Mouse (Mus musculus) monocyte, adult 2 months (primary cell): Measurements from ENCODE around the gene Olfr221.

Source experiments
- DNase-seq, 2 experiments: peaks; one replicate each; pipeline ENCODE4 v3.0.0; 2022; ENCODE audit warnings: low spot score in 2 of 2, low read depth in 1 of 2

The Olfr221 gene

DNA sequence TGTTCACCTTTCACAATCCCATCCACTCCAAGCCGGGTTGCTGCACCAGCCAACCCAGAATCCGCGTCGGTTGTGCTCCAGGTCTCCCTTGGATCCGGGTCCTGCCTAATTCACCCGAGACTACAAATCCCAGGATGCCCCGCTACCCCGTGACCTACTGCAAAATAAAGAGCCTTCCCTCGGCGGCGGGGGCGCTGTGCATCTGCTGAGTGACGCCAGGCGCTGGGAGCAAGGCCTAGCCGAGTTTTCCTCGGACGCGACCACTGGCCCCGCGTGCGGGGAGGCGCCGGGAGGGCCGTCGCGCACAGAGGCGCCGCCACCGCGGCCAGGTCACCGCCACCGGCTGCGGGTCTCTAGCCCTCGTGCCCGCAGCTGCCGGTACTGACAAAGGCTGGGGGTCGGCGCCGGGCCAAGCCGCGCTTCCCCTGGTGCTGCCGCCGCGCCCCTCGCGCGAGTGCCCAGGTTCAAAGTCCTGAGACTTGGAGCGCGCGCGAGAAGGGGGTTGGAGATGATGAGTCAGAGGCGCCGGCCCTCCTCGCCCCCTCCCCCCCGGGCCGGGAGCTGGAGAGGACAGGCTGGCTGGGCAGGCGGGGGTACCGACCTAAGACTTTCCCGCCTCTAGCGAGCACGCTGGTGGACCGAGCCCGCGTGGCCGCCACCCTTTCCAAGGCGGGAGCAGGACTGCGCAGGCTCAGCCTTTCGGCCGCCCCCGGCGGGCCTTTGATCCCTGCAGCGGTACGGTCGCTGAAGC is 22.5 kb downstream of the Olfr221 start:
- DNase-seq = peak; percentile 93 to 95

DNA sequence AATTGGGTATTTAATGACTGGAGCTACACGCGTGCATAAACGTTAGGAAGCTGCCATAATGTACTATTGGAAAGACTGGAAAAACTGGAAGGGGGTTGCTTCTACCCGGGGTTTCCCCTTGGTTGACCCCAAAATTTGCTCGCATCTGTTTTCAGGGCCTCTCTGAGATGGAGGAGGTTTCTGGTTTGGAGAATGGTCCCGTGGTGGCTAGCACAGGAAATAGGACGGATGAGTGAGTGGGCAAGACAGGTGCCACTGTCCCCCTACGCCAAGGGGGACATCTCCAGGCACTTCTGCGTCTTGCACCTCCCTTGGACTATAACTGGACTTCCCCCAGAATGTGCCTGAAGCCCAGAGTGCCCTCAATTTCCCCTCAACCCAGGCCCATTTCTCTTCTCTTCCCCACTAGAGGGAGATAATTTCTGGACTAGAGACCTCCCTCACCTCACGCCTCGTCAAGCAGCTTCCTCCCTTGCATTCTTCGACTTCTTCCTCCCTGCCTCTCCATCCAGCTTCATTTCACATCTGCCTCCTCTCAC is 23.1 kb downstream of the Olfr221 start:
- no peak for DNase-seq

DNA sequence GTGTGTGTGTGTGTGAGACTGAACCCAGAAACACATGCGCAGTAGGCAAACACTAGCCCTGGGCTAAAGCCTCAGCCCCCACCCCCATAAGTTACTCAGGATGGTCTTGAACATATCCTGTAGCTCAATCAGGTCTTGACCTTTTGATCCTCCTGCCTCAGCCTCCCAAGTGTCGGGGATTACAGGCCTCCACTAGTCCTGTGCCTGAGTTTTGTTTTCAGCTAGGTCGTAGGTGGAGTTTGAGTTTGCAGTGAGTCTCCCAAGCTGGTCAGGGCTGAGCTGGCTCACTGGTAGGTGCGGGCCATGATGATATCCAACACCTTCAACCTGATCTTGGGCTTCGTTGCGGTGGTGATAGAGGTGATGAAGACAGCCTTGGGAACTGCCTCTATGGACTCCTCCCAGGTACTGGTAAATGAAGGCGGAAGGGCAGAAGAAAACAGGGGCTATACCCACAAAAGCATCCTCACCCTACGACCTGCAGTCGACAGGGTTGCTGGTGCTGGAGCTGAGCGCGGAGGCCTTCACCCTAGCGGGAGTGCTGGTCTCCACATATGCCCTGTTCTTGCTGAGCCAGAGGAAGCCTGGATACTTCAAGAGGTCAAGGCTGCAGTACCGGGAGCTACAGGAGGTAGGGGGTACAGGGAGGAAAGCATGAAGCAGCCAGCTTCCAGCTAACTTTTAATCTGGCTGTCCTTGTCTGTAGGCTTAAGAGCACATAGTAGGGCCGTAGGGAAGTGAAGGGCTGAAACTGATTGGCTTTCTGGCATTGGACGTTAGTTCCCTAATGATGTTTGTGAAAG is 23.8 kb downstream of the Olfr221 start:
- no peak for DNase-seq

GRCm38 (mm10) chr14:52017662-52018061 is 24.6 kb downstream of the Olfr221 start:
- DNase-seq = no peak

- DNase-seq = no peak
These were observed 25.4 kb downstream of the Olfr221 start for GRCm38 (mm10) chr14:52016625-52017405.

GRCm38 (mm10) chr14:52015445-52016100 is 26.7 kb downstream of the Olfr221 start, which contains the start of gene Tmem253:
Gene Tmem253 (plus strand): TSS chr14:52015658.
- DNase-seq = no peak

GRCm38 (mm10) chr14:52014761-52015311 is 27.4 kb downstream of the Olfr221 start:
- no peak for DNase-seq

GRCm38 (mm10) chr14:52014271-52014760 is 27.9 kb downstream of the Olfr221 start:
- DNase-seq = no peak

DNA sequence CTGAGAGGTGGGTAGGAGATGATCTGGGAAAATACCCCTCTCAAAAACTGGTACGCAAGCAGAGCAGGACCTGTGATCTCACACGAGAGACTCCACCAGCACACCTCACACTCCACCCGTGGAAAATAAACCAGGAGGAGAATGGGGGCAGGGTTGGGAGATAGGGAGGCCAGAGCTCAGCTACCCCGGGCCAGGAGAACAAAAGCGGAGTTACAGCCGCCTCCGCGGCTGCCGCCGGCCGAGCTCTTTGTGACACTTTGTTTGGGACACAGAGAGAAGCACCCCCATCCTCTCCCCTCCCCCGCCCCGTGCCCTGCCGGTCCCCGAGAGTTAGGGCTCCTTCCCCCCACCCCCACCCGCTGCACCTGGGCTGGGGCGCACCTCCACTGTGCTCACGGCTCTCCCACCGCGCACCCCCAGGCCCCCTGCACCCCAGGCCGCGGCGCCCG is 28.5 kb downstream of the Olfr221 start:
- no peak for DNase-seq

GRCm38 (mm10) chr14:52013021-52013610 is 29.1 kb downstream of the Olfr221 start:
- DNase-seq = no peak

DNA sequence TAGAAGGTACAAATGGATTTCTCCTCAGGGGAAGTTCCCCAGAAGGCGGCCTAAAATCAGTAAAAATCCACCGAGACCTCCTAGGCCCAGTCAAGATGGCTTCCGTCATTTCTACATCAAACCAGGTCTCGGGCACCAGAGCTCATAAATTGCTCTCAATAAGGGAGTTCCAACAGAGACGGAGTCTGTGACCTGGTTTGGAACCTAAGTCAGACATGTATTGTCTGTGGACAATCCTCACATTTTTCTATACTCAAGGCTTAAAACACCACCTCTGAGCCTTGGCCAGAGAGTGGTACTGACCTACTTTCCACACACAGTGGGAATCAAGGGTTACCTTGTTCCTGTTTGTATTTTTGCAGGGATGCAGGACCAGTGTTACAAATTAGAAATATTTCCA is 29.7 kb downstream of the Olfr221 start:
- no peak for DNase-seq

GRCm38 (mm10) chr14:52012085-52012484 is 30.2 kb downstream of the Olfr221 start:
- no peak for DNase-seq

DNA sequence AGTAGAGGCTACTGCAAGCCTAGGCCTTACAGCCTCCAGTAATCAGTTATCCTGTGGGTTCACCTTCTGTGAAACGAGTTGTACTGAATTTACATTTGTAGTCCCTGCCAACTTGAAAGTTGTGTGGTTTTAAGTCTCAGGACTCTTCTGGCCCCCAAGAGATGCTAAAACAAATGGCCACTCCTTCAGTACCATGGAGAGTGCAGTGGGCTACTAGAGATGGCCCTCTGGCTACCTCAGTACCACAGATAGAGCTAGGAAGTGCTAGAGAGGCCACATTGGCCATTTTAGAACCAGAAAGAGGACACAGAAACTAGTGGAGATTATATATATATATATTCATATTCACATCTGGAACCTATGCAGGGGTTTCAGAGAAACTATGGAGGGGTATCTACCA is 30.6 kb downstream of the Olfr221 start:
- DNase-seq = no peak

GRCm38 (mm10) chr14:52010446-52011111 is 31.7 kb downstream of the Olfr221 start:
- DNase-seq = no peak

DNA sequence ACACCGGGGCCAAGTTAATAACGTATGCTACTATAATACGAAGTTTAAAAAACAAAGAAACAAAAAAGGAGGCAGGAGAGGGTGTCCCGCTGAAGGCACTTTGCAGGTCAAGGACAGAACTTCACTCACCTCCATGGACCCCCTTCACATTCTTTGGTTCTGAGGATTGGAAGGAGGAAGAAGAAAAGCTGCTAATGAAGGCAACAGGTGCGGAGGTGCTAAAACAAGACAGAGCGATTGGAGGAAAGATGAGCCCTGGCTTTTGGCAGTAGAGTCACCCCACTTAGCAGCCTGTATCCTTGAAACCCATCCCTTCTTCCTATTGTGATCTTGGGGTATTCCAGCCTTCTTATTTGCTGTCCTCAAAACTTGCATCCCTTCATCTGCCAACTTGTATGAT is 32.4 kb downstream of the Olfr221 start:
- DNase-seq = no peak

DNA sequence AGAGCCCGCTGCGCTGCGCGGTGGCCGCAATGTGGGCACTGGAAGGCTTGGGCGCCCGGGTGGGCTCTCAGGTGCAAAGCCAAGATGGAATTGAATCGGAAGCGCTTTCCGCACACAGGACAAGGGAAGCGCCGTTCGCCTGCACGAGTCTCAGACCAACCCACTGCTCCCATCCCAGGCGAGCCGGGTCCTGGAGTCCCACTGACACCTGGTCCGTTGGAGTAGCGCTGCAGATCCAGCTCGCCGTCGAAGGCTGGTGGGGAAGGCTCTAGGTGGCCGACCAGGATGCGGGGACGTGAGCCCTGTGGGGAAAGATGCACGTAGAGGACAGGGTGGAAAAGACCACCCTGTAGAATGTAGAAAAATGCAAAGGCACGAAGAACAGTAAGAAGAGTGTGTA is 32.9 kb downstream of the Olfr221 start:
- DNase-seq = no peak

GRCm38 (mm10) chr14:52008321-52009203 is 33.7 kb downstream of the Olfr221 start:
- DNase-seq = peak; percentile 63 to 82

- DNase-seq = no peak
These were observed 35.5 kb downstream of the Olfr221 start for GRCm38 (mm10) chr14:52006771-52007170.
